In the genomic region with DNA sequence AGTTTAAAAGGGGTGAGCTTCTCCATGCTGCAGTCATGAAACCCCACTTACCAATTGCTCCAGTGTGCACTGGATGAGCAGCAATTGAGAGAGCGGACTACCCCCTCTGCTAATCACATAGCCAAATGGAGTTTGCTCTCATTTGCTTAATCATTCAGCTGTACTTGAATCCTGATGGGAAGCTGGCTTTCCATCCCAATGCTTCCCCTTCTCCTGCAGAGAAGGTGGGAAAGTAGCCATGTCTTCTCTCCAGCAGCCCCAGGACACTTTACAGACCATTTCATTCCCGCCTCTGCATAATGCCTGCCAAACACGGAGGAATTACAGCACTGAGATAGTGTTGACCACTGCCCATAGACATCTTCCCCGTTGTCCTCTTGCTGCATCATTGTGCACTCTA, we compare ENCODE assay signal across 25 mouse cellular contexts.
"Had no signal": no experiment of that assay in that cellular context is flagged by ENCODE, and none has a peak within 500 bp of the region (broad histone marks: within the 10 kb centered on the region; RNA-seq: fewer than 3 reads in every experiment).

No protein-coding gene starts in this region.

- H3K4me3 ChIP-seq: gastrocnemius, adult 2 months; heart, embryonic 10.5 days; heart, embryonic 12.5 days; hindbrain, embryonic 10.5 days; intestine, embryonic 15.5 days; layer of hippocampus, adult 2 months; left cerebral cortex, adult 2 months; limb, embryonic 10.5 days; limb, embryonic 12.5 days; liver, embryonic 13.5 days; liver, embryonic 15.5 days had no signal

- DNase-seq: gastrocnemius, adult 2 months; gastrocnemius, postnatal 10 days; gastrocnemius, postnatal 25 days; heart, adult 18-20 months; heart, postnatal 10 days; heart, postnatal 4 days; kidney, adult 18-20 months; kidney, adult 8-10 months; kidney, postnatal 10 days; kidney, postnatal 25 days; kidney, postnatal 4 days; liver; liver, embryonic 13.5 days had no signal

- H3K36me3 ChIP-seq: heart, embryonic 10.5 days; heart, embryonic 12.5 days; hindbrain, embryonic 10.5 days; intestine, embryonic 15.5 days; limb, embryonic 10.5 days; limb, embryonic 12.5 days; liver, embryonic 13.5 days; liver, embryonic 15.5 days had no signal

- H3K4me1 ChIP-seq: heart, embryonic 10.5 days; heart, embryonic 12.5 days; hindbrain, embryonic 10.5 days; intestine, embryonic 15.5 days; limb, embryonic 10.5 days; limb, embryonic 12.5 days; liver, embryonic 13.5 days; liver, embryonic 15.5 days had no signal

- H3K9ac ChIP-seq: heart, embryonic 12.5 days; intestine, embryonic 15.5 days; limb, embryonic 12.5 days; liver, embryonic 13.5 days; liver, embryonic 15.5 days had no signal

- ATAC-seq: inflammation-experienced regulatory T-cells, adult 6 months; intestine, embryonic 15.5 days; intestine, postnatal 0 days had no signal

- H3K27ac ChIP-seq: gastrocnemius, adult 2 months; heart, embryonic 10.5 days; hindbrain, embryonic 10.5 days; intestine, embryonic 15.5 days; layer of hippocampus, adult 2 months; left cerebral cortex, adult 2 months; limb, embryonic 10.5 days; limb, embryonic 12.5 days; liver, embryonic 13.5 days; liver, embryonic 15.5 days had no signal

- H3K27me3 ChIP-seq: heart, embryonic 12.5 days; intestine, embryonic 15.5 days; limb, embryonic 12.5 days; liver, embryonic 13.5 days; liver, embryonic 15.5 days had no signal

- H3K9me3 ChIP-seq: heart, embryonic 10.5 days; heart, embryonic 12.5 days; hindbrain, embryonic 10.5 days; intestine, embryonic 15.5 days; limb, embryonic 10.5 days; limb, embryonic 12.5 days; liver, embryonic 13.5 days; liver, embryonic 15.5 days had no signal

- H3K4me2 ChIP-seq: heart, embryonic 12.5 days; intestine, embryonic 15.5 days; limb, embryonic 12.5 days; liver, embryonic 11.5 days; liver, embryonic 13.5 days; liver, embryonic 15.5 days had no signal
